Comparison of ENCODE assay signal across 8 mouse cellular contexts in the genomic region with DNA sequence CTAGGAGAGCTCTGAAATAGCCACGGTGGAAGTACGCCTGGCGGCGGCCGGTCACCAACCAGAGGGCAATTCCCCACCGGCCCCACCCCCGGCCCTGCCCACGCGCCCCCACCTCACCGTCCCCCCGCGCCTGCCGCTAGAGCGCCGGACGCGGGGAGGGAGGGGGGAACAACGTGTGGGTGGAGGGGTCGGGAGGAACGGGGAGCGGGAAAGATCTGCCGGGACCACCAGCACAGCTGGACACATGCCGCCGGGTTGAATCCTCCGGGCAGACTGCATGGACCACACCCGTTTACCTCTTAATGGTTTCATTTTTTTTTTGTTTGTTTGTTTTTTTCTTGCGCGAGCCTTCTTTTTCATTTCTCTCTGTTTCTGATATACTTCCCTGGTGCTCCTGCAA.
DNase-seq lines count a peak whose midpoint lies in the region; ATAC-seq and TF ChIP-seq lines count a peak whose summit lies in the region.

No protein-coding gene starts in this region.

- H3K27me3 ChIP-seq in forebrain, postnatal 0 days (ENCODE audit: insufficient read depth, low read length): no peaks in the 10 kb centered on the region
- H3K27me3 ChIP-seq in intestine, embryonic 16.5 days (replicated peaks; ENCODE audit: control insufficient read depth, insufficient read depth, low read length): no peaks in the 10 kb centered on the region
- no peaks in the 10 kb centered on the region for H3K27me3 ChIP-seq in lung, embryonic 15.5 days

- no peak overlapping the region for H3K9ac ChIP-seq in forebrain, postnatal 0 days
- H3K9ac ChIP-seq in intestine, embryonic 16.5 days (ENCODE audit: low read depth, low read length): no peak overlapping the region
- no peak overlapping the region for H3K9ac ChIP-seq in lung, embryonic 15.5 days

- no peaks in the 10 kb centered on the region for H3K36me3 ChIP-seq in forebrain, postnatal 0 days (ENCODE audit: insufficient read depth)
- H3K36me3 ChIP-seq in intestine, embryonic 16.5 days (ENCODE audit: control insufficient read depth, insufficient read depth, low read length): no peaks in the 10 kb centered on the region
- H3K36me3 ChIP-seq in lung, embryonic 15.5 days: no peaks in the 10 kb centered on the region

- H3K9me3 ChIP-seq in forebrain, postnatal 0 days (ENCODE audit: low read length): peaks cover 4% of the 10 kb centered on the region; the same call in 1 of the 2 replicates
- peaks cover 4% of the 10 kb centered on the region; the same call in 1 of the 2 replicates for H3K9me3 ChIP-seq in intestine, embryonic 16.5 days (ENCODE audit: control insufficient read depth, low read length)
- peaks cover 5% of the 10 kb centered on the region; the same call in 1 of the 2 replicates for H3K9me3 ChIP-seq in lung, embryonic 15.5 days

- TF ChIP-seq CTCF in forebrain, postnatal 0 days (IDR thresholded peaks at IDR 0.05; ENCODE audit: low read depth): no peak

- no peak overlapping the region for H3K4me2 ChIP-seq in forebrain, postnatal 0 days (ENCODE audit: low read depth)
- no peak overlapping the region for H3K4me2 ChIP-seq in intestine, embryonic 16.5 days (ENCODE audit: low read depth, low read length)
- H3K4me2 ChIP-seq in lung, embryonic 15.5 days: no peak overlapping the region

- H3K27ac ChIP-seq in forebrain, postnatal 0 days (ENCODE audit: low read depth, low read length): no peak overlapping the region
- no peak overlapping the region for H3K27ac ChIP-seq in intestine, embryonic 16.5 days (ENCODE audit: low read length)
- H3K27ac ChIP-seq in lung, embryonic 15.5 days: no peak overlapping the region

- DNase-seq in urinary bladder, adult 2 months (ENCODE audit: low spot score): peak; percentile 50
- no peak for DNase-seq in urinary bladder, adult 18-20 months (ENCODE audit: low spot score in 2 of 2)
- DNase-seq in cerebellum, adult 18-20 months: peak; percentile 77 to 83
- peak; percentile 48 for DNase-seq in forebrain, postnatal 0 days
- peak; percentile 13 for DNase-seq in ovary, postnatal 14 days (ENCODE audit: low spot score)
- DNase-seq in thymus, postnatal 25 days: peak; percentile 44

- ATAC-seq in forebrain, postnatal 0 days: peak; percentile 82
- peak; percentile 99 for ATAC-seq in intestine, embryonic 16.5 days
- ATAC-seq in lung, embryonic 15.5 days (ENCODE audit: borderline replicate concordance, extremely low read depth, low FRiP score, low TSS enrichment): peak; percentile 98

- 56% methylated on average over 28 of the region's 28 CpGs for WGBS in forebrain, postnatal 0 days
- WGBS in intestine, embryonic 16.5 days: 44% methylated on average over 28 of the region's 28 CpGs
- WGBS in lung, embryonic 15.5 days: 38% methylated on average over 28 of the region's 28 CpGs

- H3K4me1 ChIP-seq in forebrain, postnatal 0 days (ENCODE audit: insufficient read depth): no peaks in the 10 kb centered on the region
- H3K4me1 ChIP-seq in intestine, embryonic 16.5 days (ENCODE audit: control insufficient read depth, insufficient read depth, low read length): no peaks in the 10 kb centered on the region
- H3K4me1 ChIP-seq in lung, embryonic 15.5 days: no peaks in the 10 kb centered on the region

- H3K4me3 ChIP-seq in forebrain, postnatal 0 days (ENCODE audit: low read depth, low read length): no peak overlapping the region
- no peak overlapping the region for H3K4me3 ChIP-seq in intestine, embryonic 16.5 days (ENCODE audit: low read length)
- H3K4me3 ChIP-seq in lung, embryonic 15.5 days: no peak overlapping the region

Comparison
In these comparisons a context has a peak if more than half of its experiments do, and no peak if none do; other contexts are left out.
1. DNase-seq: peak in urinary bladder, adult 2 months (single experiment), cerebellum, adult 18-20 months (2 of 2), forebrain, postnatal 0 days (single experiment), ovary, postnatal 14 days (single experiment) and thymus, postnatal 25 days (single experiment); none in urinary bladder, adult 18-20 months (0 of 2).
2. Peak in every context shown above with its lines, with median percentiles within 50 percentile points of each other: ATAC-seq.